Mouse (Mus musculus) ovary, adult 18-20 months (tissue): ENCODE results near the gene Gria1.

Experiments used
- DNase-seq: peaks from one replicate; pipeline ENCODE4 v3.0.0; 2022; ENCODE audit warnings: low spot score, mixed read lengths

The Gria1 gene

GRCm38 (mm10) chr11:57298263-57298662 lies 287.1 kb downstream of the Gria1 start:
- DNase-seq, result no peak

GRCm38 (mm10) chr11:57298665-57299064 lies 287.5 kb downstream of the Gria1 start:
- DNase-seq, result no peak

GRCm38 (mm10) chr11:57303602-57304001 lies 292.4 kb downstream of the Gria1 start:
- DNase-seq, result no peak

- DNase-seq, result no peak
These were observed 294.9 kb downstream of the Gria1 start for GRCm38 (mm10) chr11:57306116-57306515.

GRCm38 (mm10) chr11:57306892-57307291 lies 295.7 kb downstream of the Gria1 start:
- DNase-seq, result no peak

- DNase-seq, result no peak
These were observed 305.9 kb downstream of the Gria1 start for GRCm38 (mm10) chr11:57317063-57317462.

- no peak for DNase-seq
These were observed 306.3 kb downstream of the Gria1 start for GRCm38 (mm10) chr11:57317478-57317877.

- no peak for DNase-seq
These were observed 308.2 kb downstream of the Gria1 start for GRCm38 (mm10) chr11:57319374-57319773.

- no peak for DNase-seq
These were observed 312.9 kb downstream of the Gria1 start for GRCm38 (mm10) chr11:57324099-57324498.
